Mouse (Mus musculus): ENCODE results near the gene Wee2.

Wee2 gene

DNA sequence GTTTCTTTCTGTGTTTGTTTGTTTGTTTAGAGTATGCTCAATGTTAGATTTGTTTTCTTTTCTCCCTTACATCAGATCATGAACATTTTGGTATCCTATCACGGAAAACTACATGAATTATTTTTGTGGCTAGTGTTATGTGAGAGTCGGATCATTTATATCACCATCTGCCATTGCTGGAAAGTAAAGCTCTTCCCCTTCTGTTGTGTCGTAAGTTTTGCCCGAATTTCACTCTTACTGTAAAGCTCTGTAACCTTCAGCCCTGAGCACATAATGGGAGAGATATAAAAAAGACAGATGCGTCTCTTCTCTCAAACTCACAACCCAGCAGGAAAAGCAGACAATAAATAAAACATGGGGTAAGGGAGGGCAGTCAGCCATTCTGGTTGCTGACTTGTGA, at the start of gene Wee2:
TSS of gene Wee2 (plus strand) at position 153 of the 400 bp plus-strand sequence.
- DNase-seq (ENCODE audit: low spot score): no peak

DNA sequence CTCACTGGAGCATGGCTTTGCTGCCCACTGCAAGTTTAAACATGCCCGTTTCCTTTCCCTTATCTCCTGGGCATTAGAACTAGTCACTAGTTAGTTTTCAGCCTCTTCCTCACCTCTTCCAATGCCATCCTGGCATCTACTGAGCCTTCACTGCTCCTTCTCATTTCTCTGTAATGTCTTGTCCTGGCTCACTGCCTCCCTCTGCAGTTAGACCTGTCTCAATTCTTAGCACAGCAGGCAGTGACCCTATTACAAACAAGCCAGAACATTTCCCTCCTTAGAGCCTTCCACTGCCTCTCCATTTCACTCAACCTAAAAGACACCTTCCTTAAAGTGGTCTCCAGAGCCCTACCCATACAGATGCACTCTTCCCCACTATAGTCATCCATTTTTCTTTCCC, 47.9 kb upstream of the Wee2 start:
- DNase-seq (ENCODE audit: low spot score): no peak

DNA sequence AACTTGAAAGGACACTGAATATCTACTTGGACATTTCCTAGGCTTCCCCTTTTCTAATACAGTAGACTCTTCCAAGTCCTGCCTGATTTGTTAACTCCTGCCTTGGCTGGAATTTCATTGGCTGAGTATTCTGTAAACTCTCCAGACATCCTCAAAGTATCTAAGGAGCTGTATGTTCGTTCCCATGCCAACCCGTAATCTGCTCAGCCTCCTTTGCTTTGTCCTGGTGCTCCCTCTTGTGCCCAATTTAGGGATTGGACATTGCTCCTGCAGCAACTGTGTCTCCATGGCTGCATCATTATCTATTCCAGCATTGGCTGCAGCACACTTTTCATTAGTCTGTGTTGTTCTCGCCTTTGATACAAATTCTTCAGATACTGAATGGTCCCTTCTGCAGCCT, 45.7 kb upstream of the Wee2 start:
- DNase-seq (ENCODE audit: low spot score): peak; percentile 82

DNA sequence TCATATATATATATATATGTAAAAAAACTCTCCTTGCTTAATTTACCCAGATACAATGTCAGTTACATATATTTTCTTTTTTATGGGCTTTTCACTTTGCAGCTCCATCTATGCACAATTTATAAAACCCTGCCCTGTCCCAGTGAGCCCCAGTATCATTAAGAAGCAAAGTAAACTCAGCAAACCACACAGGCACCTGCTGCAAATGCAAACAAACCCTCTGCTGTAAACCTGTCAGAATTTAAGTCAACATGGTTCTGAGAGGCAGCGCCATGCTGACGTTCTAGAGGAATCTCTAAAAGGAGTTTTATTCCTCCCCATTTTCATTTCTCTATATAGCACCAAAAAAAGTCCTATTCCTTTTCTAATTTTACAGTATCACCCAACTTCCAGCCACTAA, 36.9 kb upstream of the Wee2 start:
- no peak for DNase-seq (ENCODE audit: low spot score)

DNA sequence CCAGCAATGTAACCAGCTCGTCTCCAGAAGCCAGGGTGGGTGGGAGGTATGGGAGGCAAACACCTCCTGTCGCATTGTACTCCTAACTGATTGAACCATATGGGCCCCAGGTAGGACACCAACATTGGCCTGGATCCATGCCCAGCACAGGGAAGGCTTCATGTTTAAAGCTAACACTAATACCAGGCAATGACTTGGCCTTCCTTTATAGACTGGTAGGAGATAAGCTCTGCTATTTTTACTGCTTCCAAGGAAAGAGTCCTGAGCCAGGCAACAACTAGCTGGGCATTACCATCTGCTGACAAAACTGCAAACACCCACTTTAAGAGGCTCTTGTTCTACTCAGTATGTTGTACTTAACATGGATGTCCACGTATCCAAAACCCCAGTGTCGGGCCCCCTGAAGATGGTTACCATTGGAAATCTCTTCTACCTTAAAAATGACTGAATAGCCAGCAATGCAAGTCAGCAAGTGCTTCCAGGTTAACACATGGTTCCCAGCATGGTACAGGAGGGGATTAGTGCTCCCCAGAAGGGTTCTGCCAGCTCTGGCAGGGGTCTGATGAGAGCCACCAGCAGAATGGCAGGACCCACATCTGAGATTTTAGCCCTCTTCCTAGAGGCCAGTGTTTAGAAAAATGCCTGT, 35.1 kb upstream of the Wee2 start:
- DNase-seq (ENCODE audit: low spot score): no peak

DNA sequence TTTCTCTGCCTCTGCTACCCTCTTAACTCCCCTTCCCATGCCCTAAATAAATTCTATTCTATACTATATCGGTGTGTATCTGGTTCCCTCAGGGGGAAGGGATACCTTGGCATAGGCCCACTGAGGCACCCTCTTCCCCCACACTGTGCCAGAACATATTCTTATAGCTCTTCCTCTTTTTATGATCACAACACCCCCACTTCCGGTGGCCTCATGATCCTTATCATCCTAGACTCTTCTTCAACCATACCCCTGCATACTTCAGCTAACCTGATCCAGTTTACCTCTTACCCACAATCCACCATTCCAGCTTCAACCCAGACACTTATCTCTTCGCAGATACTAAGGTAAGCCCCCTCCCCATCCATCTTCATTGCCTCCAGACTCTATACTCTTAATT, 27.8 kb upstream of the Wee2 start:
- DNase-seq (ENCODE audit: low spot score): no peak

DNA sequence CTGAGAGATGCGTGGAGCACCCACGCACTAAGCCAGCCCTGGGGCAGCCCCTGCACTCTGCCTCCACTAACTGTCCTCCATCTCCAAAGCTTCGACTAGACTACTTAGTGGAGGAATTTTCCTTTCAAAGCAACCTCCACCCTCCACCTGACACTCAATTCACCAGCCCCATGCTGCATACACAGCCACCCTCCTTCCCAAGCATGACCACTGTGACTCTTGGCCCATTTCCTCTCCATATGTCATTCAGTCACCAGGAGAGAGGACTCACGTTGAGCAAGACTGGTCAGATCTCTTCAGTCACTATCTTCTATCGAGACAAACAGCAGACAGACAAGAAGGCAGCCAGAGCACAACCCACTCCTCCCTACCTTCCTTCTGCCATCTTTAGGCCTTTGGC, 25.8 kb upstream of the Wee2 start:
- DNase-seq (ENCODE audit: low spot score): no peak

DNA sequence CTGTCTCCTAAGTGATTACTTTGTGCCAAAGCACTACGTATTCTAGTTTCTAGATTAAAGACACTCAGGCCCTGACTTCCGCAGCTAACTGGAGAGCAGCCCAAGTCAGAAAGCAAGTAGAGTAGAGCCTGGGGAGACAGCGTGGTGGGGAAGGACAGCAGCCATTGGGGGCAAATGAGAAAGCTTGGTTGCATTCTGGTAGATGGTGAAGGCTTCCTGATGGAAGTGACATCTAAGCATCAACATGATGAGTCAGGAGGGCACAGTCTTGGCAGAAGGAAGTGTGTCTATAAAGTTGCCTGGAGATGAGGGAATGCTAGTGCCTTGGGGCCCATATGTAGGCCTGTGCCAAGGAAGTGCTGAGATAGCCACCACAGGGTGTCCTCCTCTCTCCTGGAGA, 25.3 kb upstream of the Wee2 start:
- no peak for DNase-seq (ENCODE audit: low spot score)

DNA sequence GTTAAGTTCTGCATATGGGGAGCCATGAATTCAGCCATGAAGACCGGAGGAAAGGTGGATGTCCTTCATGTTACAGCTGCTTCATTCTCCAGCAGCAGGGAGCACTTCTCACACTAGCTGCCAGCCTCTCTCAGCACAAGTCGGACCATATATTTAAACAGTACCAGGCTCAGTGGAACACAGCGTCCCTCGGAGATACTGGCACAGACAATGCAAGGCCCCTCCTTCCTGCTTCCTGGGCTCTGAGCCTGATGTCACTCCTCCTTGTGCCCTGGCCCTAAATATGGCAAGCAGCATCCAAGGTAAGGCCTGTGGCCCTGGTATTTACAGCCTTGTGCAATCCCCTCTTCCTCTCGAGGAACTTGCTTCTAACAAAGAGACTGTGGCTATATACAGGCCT, 23.1 kb upstream of the Wee2 start:
- DNase-seq (ENCODE audit: low spot score): no peak

DNA sequence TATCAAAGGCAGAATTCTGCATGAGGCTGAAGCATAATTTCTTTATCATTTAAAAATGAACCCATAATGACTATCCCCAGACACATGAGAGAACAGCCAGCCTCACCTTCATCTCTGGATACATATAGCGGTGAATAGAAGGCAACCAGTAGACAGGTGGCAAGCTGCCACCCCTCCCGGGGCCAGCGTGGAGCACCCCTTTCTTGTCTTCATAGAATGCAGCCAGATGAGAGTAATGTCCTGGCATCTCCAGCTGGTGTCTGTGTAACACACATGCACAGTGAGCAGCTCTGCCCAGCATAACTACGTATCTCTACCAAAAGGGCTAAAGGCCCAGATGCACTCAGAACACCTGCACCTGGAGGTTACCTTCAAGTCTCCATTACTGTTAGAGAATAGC, 20.5 kb upstream of the Wee2 start:
- DNase-seq (ENCODE audit: low spot score): no peak

DNA sequence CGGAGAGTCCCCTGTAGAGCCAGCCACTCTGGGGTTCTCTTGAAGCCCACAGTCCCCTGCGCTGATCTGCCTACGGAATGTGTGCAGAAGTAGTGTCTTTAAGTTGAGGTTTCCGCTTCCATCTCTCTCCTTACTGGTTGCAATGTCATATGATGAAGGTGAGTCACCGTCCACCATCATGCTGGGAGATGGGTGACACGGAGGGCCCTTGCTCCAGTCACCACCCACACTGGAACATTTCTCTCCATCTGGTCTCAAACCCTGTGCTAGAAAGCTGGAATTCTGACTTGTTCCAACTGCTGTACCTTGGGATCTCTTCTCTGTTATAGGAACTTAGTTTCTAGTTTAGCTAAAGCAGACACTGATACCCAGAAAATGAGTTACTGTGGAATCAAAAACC, 17.8 kb upstream of the Wee2 start:
- DNase-seq (ENCODE audit: low spot score): no peak

DNA sequence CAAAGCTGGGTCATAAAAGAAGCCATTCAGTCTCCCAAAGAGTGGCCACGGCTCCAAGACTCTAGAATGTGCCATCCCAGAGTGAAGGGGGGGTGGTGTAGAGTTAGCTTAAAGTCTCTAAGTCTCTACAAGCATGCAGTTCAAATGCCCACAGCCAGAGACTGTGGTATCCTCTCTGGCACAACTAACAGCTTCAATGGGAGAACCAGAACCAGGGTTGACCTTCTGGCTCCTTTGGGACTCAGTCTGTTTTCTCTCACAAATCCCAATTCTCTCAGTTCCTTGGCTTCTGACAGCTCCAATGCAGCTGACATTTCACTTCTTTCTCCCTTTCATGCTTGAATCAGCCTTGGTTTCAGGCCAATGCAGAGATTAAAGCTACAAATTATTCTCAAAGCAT, 15.9 kb upstream of the Wee2 start:
- DNase-seq (ENCODE audit: low spot score): no peak

DNA sequence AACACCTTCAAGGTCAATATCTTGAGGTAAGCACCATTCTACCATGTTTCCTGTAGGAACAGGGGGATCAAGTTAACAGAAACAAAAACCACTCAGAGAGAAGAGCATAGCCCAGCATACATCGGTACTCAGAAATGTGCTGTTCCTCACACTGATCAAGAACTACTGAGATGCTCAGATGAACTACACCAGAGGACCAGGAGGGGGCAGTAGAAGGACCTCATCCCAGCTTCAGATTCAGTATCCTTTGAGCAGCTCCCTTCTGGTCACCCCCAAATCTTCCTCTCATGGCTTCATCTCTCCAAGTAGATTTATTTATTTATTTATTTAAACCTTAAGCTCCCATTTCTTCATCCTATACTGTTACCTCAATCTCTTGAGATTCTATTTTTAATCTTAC, 15.1 kb upstream of the Wee2 start:
- no peak for DNase-seq (ENCODE audit: low spot score)

DNA sequence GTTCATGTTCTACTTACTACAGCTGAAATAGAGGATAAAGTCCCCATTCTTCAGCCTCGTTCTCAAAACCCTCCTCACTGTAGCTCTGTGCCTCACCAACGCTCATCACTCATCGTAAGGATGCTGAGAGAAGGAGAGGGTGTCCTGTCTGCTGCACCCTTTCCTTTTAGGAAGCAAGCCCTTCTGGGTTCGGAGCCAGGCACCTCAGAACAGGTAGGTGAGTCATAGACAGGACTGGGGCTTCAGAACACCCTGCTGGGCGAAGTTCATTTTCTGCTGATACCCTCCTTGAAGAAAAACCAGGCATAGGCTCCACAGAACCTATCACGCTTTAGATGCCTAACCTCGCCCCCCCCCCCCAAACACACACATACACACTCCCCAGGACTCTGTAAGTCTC, 11.4 kb upstream of the Wee2 start:
- no peak for DNase-seq (ENCODE audit: low spot score)

DNA sequence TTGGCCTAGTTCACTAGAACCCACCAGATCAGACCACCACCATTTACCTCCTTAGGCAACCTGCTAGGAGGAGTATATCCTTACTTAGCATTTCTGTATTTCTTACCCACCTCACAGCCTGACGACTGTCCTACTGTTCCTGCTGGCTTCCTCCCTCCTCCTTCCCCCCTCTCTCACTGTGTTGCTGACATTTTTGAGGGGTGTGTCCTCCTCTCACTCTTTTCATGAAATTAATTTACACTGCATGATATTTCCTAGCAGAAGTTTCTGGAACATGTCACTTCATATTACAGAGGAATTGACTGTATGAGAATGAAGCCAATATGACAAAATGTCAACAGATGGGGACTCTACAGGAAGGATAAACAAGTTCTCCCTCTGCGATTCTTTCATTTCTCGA, 10.2 kb upstream of the Wee2 start:
- no peak for DNase-seq (ENCODE audit: low spot score)

DNA sequence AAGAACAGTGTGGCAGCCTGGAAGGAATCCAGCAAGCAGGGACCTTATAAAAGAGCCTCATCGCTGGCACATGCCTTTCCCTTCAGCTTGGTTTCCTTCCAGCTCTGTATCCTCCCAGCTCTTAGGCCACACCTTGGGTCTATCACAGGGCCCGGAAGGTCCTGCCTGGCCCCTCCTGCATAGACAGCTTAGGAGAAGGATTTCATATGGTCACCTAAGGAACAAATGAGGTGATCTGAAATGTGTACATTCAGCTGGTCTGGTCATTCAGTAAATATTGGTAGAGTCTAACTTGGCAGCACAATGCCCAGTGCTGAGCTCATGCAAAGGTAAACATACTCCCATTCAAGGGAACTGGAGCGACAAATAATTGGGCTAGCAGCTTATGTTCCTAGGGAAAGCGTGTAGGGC, 9.4 kb upstream of the Wee2 start:
- DNase-seq (ENCODE audit: low spot score): no peak

DNA sequence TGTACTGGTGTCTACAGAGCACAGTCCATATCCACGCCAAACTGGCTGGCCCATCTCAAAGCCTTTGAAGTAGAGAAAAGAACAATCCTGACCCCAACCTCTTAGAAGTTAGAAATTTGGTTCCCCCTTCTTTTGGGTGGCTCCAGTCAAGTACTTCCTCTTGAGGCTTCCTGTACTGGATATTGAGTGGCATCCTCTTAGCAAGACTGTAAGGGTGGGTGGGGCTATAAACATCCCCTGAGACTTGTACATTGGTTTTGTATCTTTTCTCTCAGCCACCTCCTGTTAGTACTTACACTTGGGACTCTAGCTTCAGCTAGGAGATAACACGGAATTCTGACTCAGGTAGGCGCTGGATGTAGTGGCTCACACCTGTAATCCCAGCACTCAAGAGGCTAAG, 8.6 kb upstream of the Wee2 start:
- no peak for DNase-seq (ENCODE audit: low spot score)

DNA sequence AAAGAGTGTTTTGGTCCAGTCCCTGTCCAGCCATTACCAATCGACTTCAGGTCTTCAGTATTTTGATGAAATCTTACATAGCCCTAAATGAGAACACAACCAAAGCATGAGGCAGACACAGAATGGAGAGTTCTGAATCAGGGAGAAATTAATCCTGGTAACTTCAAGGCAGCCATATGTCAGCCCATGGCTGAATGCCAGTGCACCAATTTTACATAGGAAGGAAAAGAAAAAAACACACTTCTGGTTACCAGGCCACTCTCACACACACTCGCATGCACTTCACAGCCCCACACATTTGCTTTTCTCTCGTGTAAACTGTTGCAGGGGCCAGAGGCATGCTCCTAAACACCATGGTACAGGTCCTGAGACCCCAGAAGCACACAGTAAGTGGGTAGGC, 8.0 kb upstream of the Wee2 start:
- no peak for DNase-seq (ENCODE audit: low spot score)

DNA sequence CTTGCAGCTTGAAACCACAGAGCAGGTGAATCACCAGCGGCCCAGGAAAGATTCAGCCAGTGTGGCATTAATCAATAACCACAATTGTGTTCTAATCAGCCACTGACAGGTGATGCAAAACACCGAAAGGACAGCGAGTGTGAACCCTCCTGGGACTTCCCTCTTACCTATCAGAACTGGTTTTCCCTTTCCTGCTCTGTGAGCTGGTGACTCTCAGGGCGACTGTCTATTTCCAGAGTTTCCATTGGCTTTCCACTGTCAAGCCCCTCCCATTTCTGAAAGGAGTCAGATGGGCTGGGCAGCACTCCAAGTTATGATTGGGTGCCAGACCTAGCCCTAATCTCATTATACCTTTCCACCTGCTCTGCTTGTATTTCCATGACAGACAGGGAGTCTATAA, 7.5 kb upstream of the Wee2 start:
- DNase-seq (ENCODE audit: low spot score): no peak

DNA sequence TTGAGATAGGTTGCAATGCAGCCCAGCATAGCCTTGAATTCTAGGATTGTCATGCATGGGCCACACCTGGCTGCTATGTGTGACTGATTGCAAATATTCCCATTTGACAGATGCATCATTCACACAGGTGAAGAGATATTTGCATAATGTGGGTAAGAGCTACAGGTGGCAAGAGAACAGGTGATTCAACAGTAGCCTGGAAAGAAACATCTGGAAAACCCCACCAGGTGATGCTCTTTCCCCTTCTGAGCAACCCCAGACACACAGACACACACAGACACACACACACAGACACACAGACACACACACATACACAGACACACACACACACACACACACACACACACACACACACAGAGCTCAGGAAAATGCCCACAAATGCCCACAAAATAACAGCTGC, 7.1 kb upstream of the Wee2 start:
- DNase-seq (ENCODE audit: low spot score): no peak

DNA sequence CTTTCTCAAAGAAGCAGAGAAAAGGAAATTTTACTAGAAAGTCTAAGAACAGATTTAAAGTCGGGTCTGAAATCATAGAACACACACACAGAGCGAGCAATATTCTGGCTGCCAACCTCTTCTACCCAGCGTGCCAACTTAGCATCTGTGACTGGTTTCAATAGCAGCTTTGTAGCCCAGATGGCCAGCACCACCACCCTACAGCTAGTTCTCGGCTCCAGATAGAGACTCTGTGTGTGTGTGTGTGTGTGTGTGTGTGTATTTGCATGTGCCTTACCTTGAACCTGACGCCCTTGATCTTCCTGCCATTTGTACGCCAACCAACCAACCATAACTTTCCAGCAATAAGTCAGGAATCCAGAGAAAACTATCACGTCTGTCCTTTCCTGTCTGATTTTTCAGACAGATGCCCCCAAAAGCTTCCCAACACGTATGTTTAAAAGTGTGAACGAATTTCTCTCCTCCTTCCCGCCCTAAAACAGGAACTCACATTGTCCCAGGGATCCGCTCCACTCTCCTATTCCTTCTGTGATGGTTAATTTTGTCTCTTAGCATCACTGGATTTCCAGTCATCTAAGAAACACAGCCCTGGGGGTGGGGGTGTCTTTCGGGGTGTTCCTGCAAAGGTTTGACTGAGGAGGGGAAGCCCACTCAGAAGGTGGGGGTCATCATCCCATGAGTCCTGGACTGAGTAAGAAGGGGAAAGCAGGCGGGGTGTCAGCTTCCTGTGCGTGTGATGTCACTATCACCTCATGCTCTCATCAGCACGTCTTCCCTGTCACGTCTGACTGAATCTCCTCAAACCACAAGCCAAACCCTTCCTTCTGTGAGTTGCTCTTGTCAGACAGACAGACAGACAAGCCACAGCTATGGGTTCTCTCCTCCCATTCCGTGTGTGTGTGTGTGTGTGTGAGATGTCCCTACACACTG, 6.3 kb upstream of the Wee2 start:
- DNase-seq (ENCODE audit: low spot score): peak; percentile 77

DNA sequence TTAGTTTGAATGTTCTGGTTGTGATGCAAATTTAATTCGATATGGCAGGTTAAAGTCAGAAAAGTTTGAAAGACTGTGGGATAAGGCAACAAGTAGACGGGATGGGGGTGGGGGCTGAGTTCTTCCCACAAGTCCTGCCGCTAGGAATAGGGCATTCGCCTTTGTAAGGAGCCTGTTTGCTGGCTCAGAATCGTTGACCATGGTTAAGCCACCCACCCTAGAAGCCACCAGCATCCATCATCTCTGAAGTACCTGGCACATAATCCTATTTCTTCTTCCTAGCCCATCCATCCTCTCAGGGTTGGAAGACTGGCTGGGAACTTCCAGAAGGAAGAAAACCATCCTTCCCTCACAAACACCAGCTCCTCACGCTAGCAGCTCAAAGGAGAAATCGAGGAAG, 4.2 kb upstream of the Wee2 start:
- no peak for DNase-seq (ENCODE audit: low spot score)

DNA sequence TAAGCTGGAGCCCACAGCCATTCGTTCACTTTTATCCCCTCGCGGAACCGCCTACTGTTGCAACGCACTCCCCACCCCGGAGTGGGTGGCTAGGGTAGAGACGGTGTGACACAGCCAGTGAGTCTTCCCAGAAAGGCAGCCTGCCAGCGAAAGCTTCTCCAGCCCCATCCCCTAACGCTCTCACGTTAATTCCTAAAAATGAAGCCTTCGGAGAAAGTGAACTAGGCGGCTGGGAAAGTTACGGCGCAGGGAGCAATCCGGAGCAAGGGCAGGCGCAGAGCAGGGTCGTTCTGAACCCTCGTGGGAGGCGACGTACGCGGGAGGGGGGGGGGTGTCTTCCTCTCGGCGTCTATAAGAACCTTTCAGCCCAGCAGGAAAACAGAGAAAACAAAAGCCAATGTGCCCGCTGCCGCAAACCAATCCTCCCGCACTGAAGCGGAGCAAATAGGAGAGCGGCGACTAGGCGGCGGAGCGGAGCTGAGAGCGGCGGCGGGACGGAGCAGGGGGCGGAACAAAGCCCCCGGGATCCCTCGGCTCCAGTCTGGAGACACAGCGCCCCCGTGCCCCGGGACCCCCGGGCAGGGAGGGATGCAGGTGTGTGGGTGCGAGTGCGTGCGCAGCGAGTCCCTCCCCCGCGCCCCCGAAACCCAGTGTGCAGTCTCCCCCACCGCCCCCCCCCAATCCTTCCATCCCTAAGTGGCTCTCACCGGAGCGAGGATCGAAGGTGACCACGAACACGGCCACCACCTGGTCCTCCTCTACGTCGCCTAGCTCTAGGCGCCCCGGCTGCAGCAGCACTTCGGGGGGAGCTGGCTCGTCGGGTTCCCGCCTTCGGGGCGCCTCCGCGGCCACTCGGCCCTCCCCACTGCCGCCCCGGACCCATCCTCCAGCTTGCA, 3.5 kb upstream of the Wee2 start:
- no peak for DNase-seq (ENCODE audit: low spot score)

Measured in layer of hippocampus, adult 9-10 months (tissue).